Mouse (Mus musculus): ENCODE results near the gene Vps25. TPM values are rescaled to one million over a fixed set of nuclear protein-coding genes. Genes with fewer than 3 reads are reported as not detected.
A peak's percentile ranks its signal among the peaks of the same experiment; 100 is the strongest.

The Vps25 gene
- polyA plus RNA-seq, 1 experiment from 2014 or later = 139 TPM

- DNase-seq = no peak
- no peak for TF ChIP-seq CTCF (IDR thresholded peaks at IDR 0.05; ENCODE audit: low read depth)
- H3K27ac ChIP-seq (ENCODE audit: low read depth) = no peak overlapping the region
- H3K9ac ChIP-seq = no peak overlapping the region
- no peaks in the 10 kb centered on the region for H3K9me3 ChIP-seq (ENCODE audit: low read depth, low read length)
- 85% methylated on average over 13 of the region's 13 CpGs for WGBS
- no peaks in the 10 kb centered on the region for H3K27me3 ChIP-seq (ENCODE audit: insufficient read depth, low read length)
- ATAC-seq (ENCODE audit: insufficient read depth) = no peak
- peaks cover 18% of the 10 kb centered on the region for H3K36me3 ChIP-seq (ENCODE audit: insufficient read depth)
- H3K4me1 ChIP-seq (ENCODE audit: insufficient read depth) = peaks cover 17% of the 10 kb centered on the region
- H3K4me3 ChIP-seq (ENCODE audit: low read depth, low read length) = no peak overlapping the region
- no peak overlapping the region for H3K4me2 ChIP-seq
These were observed 2.6 kb downstream of the Vps25 start for GRCm38 (mm10) chr11:101255826-101256775.

GRCm38 (mm10) chr11:101259261-101259712 is 5.8 kb downstream of the Vps25 start:
- peak; percentile 48 for ATAC-seq (ENCODE audit: insufficient read depth)
- H3K9ac ChIP-seq = peak overlapping the region; percentile 69; the same call in 1 of the 2 replicates
- 18% methylated on average over 6 of the region's 6 CpGs for WGBS

GRCm38 (mm10) chr11:101259948-101260825 is 6.7 kb downstream of the Vps25 start, which contains the start of gene Wnk4:
TSS of gene Wnk4 (plus strand) at chr11:101260567.
- under 1% methylated on average over 43 of the region's 43 CpGs for WGBS
- H3K27me3 ChIP-seq (ENCODE audit: insufficient read depth, low read length) = peaks cover 35% of the 10 kb centered on the region
- H3K27ac ChIP-seq (ENCODE audit: low read depth) = peak within 1 kb of the TSS; percentile 80
- no peaks in the 10 kb centered on the region for H3K9me3 ChIP-seq (ENCODE audit: low read depth, low read length)
- peak; percentile 88 for ATAC-seq (ENCODE audit: insufficient read depth)
- peak within 1 kb of the TSS; percentile 100 for H3K4me2 ChIP-seq
- peaks cover 20% of the 10 kb centered on the region for H3K4me1 ChIP-seq (ENCODE audit: insufficient read depth)
- H3K9ac ChIP-seq = peak within 1 kb of the TSS; percentile 69
- H3K36me3 ChIP-seq (ENCODE audit: insufficient read depth) = peaks cover 18% of the 10 kb centered on the region
- H3K4me3 ChIP-seq (ENCODE audit: low read depth, low read length) = peak within 1 kb of the TSS; percentile 57
- TF ChIP-seq CTCF (IDR thresholded peaks at IDR 0.05; ENCODE audit: low read depth) = no peak
- peak; percentile 81 for DNase-seq

More at GRCm38 (mm10) chr11:101259261-101259712, 5.8 kb downstream of the Vps25 start:
- no peak for TF ChIP-seq CTCF (IDR thresholded peaks at IDR 0.05; ENCODE audit: low read depth)
- H3K9me3 ChIP-seq (ENCODE audit: low read depth, low read length) = no peaks in the 10 kb centered on the region
- DNase-seq = peak; percentile 83
- H3K4me2 ChIP-seq = peak overlapping the region; percentile 100
- H3K27me3 ChIP-seq (ENCODE audit: insufficient read depth, low read length) = peaks cover 27% of the 10 kb centered on the region
- peak overlapping the region; percentile 57 for H3K4me3 ChIP-seq (ENCODE audit: low read depth, low read length)
- H3K4me1 ChIP-seq (ENCODE audit: insufficient read depth) = peaks cover 17% of the 10 kb centered on the region
- peaks cover 18% of the 10 kb centered on the region for H3K36me3 ChIP-seq (ENCODE audit: insufficient read depth)
- peak overlapping the region; percentile 80 for H3K27ac ChIP-seq (ENCODE audit: low read depth)

GRCm38 (mm10) chr11:101260826-101261380 is 7.4 kb downstream of the Vps25 start:
- H3K4me3 ChIP-seq (ENCODE audit: low read depth, low read length) = peak overlapping the region; percentile 57
- H3K36me3 ChIP-seq (ENCODE audit: insufficient read depth) = peaks cover 18% of the 10 kb centered on the region
- H3K27me3 ChIP-seq (ENCODE audit: insufficient read depth, low read length) = peaks cover 38% of the 10 kb centered on the region
- under 1% methylated on average over 30 of the region's 30 CpGs for WGBS
- no peak for TF ChIP-seq CTCF (IDR thresholded peaks at IDR 0.05; ENCODE audit: low read depth)
- no peaks in the 10 kb centered on the region for H3K9me3 ChIP-seq (ENCODE audit: low read depth, low read length)
- ATAC-seq (ENCODE audit: insufficient read depth) (no peak), DNase-seq (peak; percentile 34)
- peaks cover 25% of the 10 kb centered on the region for H3K4me1 ChIP-seq (ENCODE audit: insufficient read depth)
- H3K9ac ChIP-seq = peak overlapping the region; percentile 69
- H3K4me2 ChIP-seq = peak overlapping the region; percentile 100
- peak overlapping the region; percentile 80 for H3K27ac ChIP-seq (ENCODE audit: low read depth)

GRCm38 (mm10) chr11:101262272-101262967 is 8.9 kb downstream of the Vps25 start:
- H3K36me3 ChIP-seq (ENCODE audit: insufficient read depth) = peaks cover 9% of the 10 kb centered on the region; the same call in 1 of the 2 replicates
- H3K27ac ChIP-seq (ENCODE audit: low read depth) = 0 out of 2 replicates have a peak overlapping the region, but pooled peaks have one; percentile 8
- peaks cover 38% of the 10 kb centered on the region for H3K27me3 ChIP-seq (ENCODE audit: insufficient read depth, low read length)
- ATAC-seq (ENCODE audit: insufficient read depth) = no peak
- WGBS = 6% methylated on average over 24 of the region's 24 CpGs
- no peak for DNase-seq
- 0 out of 2 replicates have a peak overlapping the region, but pooled peaks have one; percentile 20 for H3K9ac ChIP-seq
- peak overlapping the region; percentile 57 for H3K4me3 ChIP-seq (ENCODE audit: low read depth, low read length)
- H3K4me2 ChIP-seq = peak overlapping the region; percentile 100
- H3K9me3 ChIP-seq (ENCODE audit: low read depth, low read length) = no peaks in the 10 kb centered on the region
- H3K4me1 ChIP-seq (ENCODE audit: insufficient read depth) = peaks cover 25% of the 10 kb centered on the region
- TF ChIP-seq CTCF (IDR thresholded peaks at IDR 0.05; ENCODE audit: low read depth) = peak; percentile 33; the same call in 1 of the 2 replicates

All from lung, embryonic 14.5 days (tissue).